Mouse (Mus musculus) small intestine, adult 2 months (tissue): ENCODE data around the gene Large1.

Experiments used
- CTCF ChIP-seq: fragments of 200-500 bp; IDR thresholded peaks from 2 replicates; pipeline ENCODE4 v1.5.1; 2012; ENCODE audit warnings: low read depth, mild to moderate bottlenecking, control low read depth, inconsistent platforms, low read length, moderate library complexity, mixed read lengths; ENCODE audit not compliant: insufficient replicate concordance, insufficient read length; ENCODE audit errors: extremely low read depth
- POLR2A ChIP-seq: fragments of 200-500 bp; IDR thresholded peaks from 2 replicates; pipeline ENCODE4 v1.6.1; 2012; ENCODE audit warnings: low read depth, mild to moderate bottlenecking, control low read depth, inconsistent platforms, low read length, moderate library complexity

DNA sequence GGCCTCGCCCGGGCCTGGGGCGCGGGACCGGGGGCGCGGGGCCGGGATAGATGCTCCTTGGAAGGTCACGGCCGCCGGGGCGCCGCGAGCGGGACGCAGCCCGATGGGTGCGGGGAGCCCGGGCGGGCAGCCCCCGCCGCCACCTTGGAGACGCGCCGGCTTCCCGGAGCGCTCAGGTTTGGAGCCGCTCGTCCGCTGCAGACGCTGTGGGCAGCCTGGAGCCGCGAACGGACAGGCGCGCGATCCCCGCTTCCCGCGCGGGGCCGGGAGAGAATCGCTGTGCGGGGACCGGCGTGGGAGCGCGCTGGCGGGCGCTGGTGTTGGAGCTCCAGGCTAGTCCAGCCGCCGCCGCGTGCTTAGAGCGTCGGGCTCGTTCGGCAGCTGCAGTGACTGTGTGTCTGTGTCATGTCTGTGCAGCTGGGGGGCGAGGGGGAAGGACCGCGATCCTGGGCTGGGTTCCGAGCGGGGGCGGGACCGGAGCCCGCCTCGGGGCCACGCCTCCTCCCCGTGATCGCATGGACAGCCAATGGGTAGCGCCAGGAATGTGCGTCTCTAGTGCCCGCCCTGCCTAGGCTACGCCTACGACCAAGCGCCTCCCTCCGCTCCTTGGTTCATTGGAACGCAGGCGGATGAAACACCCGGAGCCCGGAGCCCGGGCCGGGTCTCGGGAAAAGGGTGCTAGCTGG lies at the start of gene Large1:
- TF ChIP-seq POLR2A = peak; percentile 54; the same call in 1 of the 2 replicates
- no peak for TF ChIP-seq CTCF
